In the genomic region with DNA sequence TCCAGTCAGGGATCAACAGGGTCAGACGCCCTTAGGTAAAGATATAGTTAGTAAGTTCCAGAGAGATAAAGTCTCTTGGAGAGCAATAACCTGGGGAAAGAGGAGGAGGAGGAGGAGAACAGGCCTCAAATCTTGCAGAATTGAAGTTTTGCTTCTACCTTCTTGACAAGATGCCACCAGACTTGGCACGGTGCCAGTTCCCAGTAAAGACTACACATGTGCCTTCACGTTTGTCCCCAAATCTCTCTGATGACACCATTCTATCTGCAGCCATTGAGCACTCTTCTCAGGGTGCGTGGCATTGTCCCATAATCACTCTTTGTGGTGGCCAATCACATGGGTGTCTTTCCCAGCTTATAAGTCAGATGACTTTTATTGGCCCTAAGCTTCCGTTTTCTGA, we compare ENCODE assay signal across 16 mouse cellular contexts.
DNase-seq lines count a peak whose midpoint lies in the region; ATAC-seq and TF ChIP-seq lines count a peak whose summit lies in the region.
"Had no signal": no experiment of that assay in that cellular context is flagged by ENCODE, and none has a peak within 500 bp of the region (broad histone marks: within the 10 kb centered on the region; RNA-seq: fewer than 3 reads in every experiment).

No protein-coding gene starts in this region.

- 73% methylated on average over 5 of the region's 5 CpGs for WGBS in heart, embryonic 11.5 days (ENCODE audit: insufficient replicate concordance)

- H3K4me3 ChIP-seq in heart, embryonic 11.5 days (ENCODE audit: low read depth, low read length): no peak overlapping the region
- H3K4me3 ChIP-seq in layer of hippocampus, adult 2 months: no peak overlapping the region
- H3K4me3 ChIP-seq: hindbrain, embryonic 15.5 days; limb, embryonic 10.5 days had no signal

- H3K9me3 ChIP-seq in heart, embryonic 11.5 days (replicated peaks; ENCODE audit: control insufficient read depth, low read length): peaks cover 10% of the 10 kb centered on the region
- H3K9me3 ChIP-seq: hindbrain, embryonic 15.5 days; limb, embryonic 10.5 days had no signal

- ATAC-seq in heart, embryonic 11.5 days (replicated peaks; ENCODE audit: insufficient number of reproducible peaks, low FRiP score, low TSS enrichment): no peak
- ATAC-seq: activated CD4-positive, CD25-positive, alpha-beta regulatory T cell, adult 4 months had no signal

- no peaks in the 10 kb centered on the region for H3K36me3 ChIP-seq in heart, embryonic 11.5 days (ENCODE audit: control insufficient read depth, insufficient read depth, low read length)
- H3K36me3 ChIP-seq: hindbrain, embryonic 15.5 days; limb, embryonic 10.5 days had no signal

- H3K9ac ChIP-seq in heart, embryonic 11.5 days (ENCODE audit: low read depth, low read length): no peak overlapping the region
- H3K9ac ChIP-seq: hindbrain, embryonic 15.5 days had no signal

- H3K27ac ChIP-seq in heart, embryonic 11.5 days (ENCODE audit: low read depth, low read length): no peak overlapping the region
- peak overlapping the region; percentile 76; the same call in 1 of the 2 replicates for H3K27ac ChIP-seq in layer of hippocampus, adult 2 months
- H3K27ac ChIP-seq: limb, embryonic 10.5 days; macrophage had no signal

- no peaks in the 10 kb centered on the region for H3K4me1 ChIP-seq in heart, embryonic 11.5 days (ENCODE audit: control insufficient read depth, insufficient read depth, low read length)

- peak; percentile 83 for DNase-seq in heart, adult 11 months
- no peak for DNase-seq in layer of hippocampus, adult 2 months (ENCODE audit: low spot score in 2 of 2)
- no peak for DNase-seq in layer of hippocampus, postnatal 36 days
- DNase-seq in urinary bladder, postnatal 14 days (ENCODE audit: low spot score): peak; percentile 17
- no peak for DNase-seq in urinary bladder, postnatal 10 days (ENCODE audit: low spot score)
- DNase-seq in cerebellum, postnatal 36 days: peak; percentile 32 to 37
- no peak for DNase-seq in c-Kit-positive CD71-positive TER-119-positive erythroid progenitor cells, embryonic 14.5 days (ENCODE audit: low spot score)
- DNase-seq: kidney, adult 11 months; lung, adult 2 months; thymus, postnatal 14 days had no signal

- no peak overlapping the region for H3K4me2 ChIP-seq in heart, embryonic 11.5 days
- H3K4me2 ChIP-seq: hindbrain, embryonic 15.5 days; liver, embryonic 11.5 days had no signal

- no peak for TF ChIP-seq CTCF in layer of hippocampus, adult 2 months (conservative IDR thresholded peaks at IDR 0.05)

- no peaks in the 10 kb centered on the region for H3K27me3 ChIP-seq in heart, embryonic 11.5 days (ENCODE audit: control insufficient read depth, insufficient read depth, low read length)
- H3K27me3 ChIP-seq: hindbrain, embryonic 15.5 days had no signal

Comparison
In these comparisons a context has a peak if more than half of its experiments do, and no peak if none do; other contexts are left out.
1. DNase-seq: peak in heart, adult 11 months (single experiment), urinary bladder, postnatal 14 days (single experiment) and cerebellum, postnatal 36 days (2 of 2); none in layer of hippocampus, adult 2 months (0 of 2), layer of hippocampus, postnatal 36 days (0 of 2), urinary bladder, postnatal 10 days (single experiment) and c-Kit-positive CD71-positive TER-119-positive erythroid progenitor cells, embryonic 14.5 days (single experiment).